8 mouse cellular contexts compared by ENCODE assay signal in the genomic region with DNA sequence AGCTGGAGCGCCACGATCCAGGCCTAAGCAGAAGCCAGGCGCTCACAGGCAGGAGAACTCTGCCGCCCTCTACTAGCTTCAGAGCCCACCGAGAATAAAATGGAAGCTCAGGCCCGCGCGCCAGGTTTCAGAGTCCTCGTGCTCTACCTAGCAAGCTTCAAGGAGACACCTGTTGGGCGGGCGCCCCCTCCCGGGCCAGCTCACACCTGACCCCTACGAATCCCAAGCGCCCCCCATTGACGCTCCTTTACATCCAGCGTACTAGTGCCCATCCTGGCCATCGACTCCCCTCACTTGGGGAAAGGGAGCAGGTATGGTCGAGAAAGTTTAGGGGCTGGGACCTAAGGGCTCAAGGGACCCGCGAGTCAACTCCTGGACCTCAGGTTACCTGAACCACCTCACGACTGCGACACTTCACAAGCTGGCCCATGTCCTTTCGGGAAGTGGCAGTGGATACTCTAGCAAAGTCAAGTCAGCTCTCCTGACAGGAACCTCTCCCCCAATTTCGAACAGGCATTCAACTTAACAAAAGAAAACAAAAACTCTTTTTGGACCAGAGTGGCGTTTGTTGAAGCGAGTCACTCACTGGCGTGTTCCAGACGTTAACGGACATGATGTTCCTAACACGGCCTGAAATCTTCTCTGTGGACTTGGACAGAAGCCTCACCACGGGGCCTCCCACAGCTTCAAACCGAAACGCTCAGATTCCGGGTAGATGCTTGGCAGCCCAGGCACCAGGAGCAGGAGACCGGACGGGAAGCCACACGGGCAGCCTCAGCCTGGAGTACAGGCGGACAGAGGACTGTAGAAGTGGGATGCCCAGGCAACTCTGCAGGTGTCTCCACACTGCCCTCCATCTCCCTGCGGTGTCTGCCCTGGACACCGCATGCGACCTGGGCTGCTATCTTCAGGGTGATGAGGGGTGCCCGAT. TPM values are rescaled to one million over a fixed set of nuclear protein-coding genes. Genes with fewer than 3 reads are reported as not detected.
A peak's percentile ranks its signal among the peaks of the same experiment; 100 is the strongest.
DNase-seq lines count a peak whose midpoint lies in the region; ATAC-seq and TF ChIP-seq lines count a peak whose summit lies in the region.

No protein-coding gene starts in this region.

- DNase-seq in Patski (ENCODE audit: low read depth, low spot score) = no peak
- DNase-seq in embryonic facial prominence, embryonic 14.5 days (ENCODE audit: low spot score) = peak; percentile 69
- peak; percentile 18 for DNase-seq in liver, postnatal 0 days
- DNase-seq in retina, embryonic 14.5 days (ENCODE audit: low spot score) = peak; percentile 38
- DNase-seq in frontal cortex, postnatal 10 days (ENCODE audit: low spot score in 2 of 2) = no peak
- no peak for DNase-seq in layer of hippocampus, adult 9-10 months (ENCODE audit: low spot score)
- no peak for DNase-seq in c-Kit-positive CD71-positive TER-119-positive erythroid progenitor cells, embryonic 14.5 days (ENCODE audit: low spot score)

- H3K9me3 ChIP-seq in embryonic facial prominence, embryonic 14.5 days (ENCODE audit: control insufficient read depth, low read length) = no peaks in the 10 kb centered on the region
- H3K9me3 ChIP-seq in intestine, embryonic 16.5 days (ENCODE audit: control insufficient read depth, low read length) = no peaks in the 10 kb centered on the region
- H3K9me3 ChIP-seq in liver, postnatal 0 days (ENCODE audit: low read length) = no peaks in the 10 kb centered on the region

- CTCF ChIA-PET in Patski (lab: Charles Lee) = interaction anchor here (0.7 to 4.3 kb wide), 5 partner anchors 669 to 1619 kb away, joined by 3 to 33 read pairs (median 3); no protein-coding TSS in a partner anchor

- H3K9ac ChIP-seq in embryonic facial prominence, embryonic 14.5 days (ENCODE audit: low read depth, low read length) = peak overlapping the region; percentile 56
- H3K9ac ChIP-seq in intestine, embryonic 16.5 days (ENCODE audit: low read depth, low read length) = 0 out of 2 replicates have a peak overlapping the region, but pooled peaks have one; percentile 43
- no peak overlapping the region for H3K9ac ChIP-seq in liver, postnatal 0 days (replicated peaks)

- H3K4me1 ChIP-seq in embryonic facial prominence, embryonic 14.5 days (ENCODE audit: control insufficient read depth, insufficient read depth, low read length) = peaks cover 15% of the 10 kb centered on the region; the same call in 1 of the 2 replicates
- H3K4me1 ChIP-seq in intestine, embryonic 16.5 days (ENCODE audit: control insufficient read depth, insufficient read depth, low read length) = peaks cover 25% of the 10 kb centered on the region
- peaks cover 3% of the 10 kb centered on the region; the same call in 1 of the 2 replicates for H3K4me1 ChIP-seq in liver, postnatal 0 days (ENCODE audit: insufficient read depth)

- H3K27me3 ChIP-seq in Patski = no peaks in the 10 kb centered on the region
- peaks cover 97% of the 10 kb centered on the region for H3K27me3 ChIP-seq in embryonic facial prominence, embryonic 14.5 days (replicated peaks; ENCODE audit: control insufficient read depth, insufficient read depth, low read length)
- peaks cover 88% of the 10 kb centered on the region for H3K27me3 ChIP-seq in intestine, embryonic 16.5 days (replicated peaks; ENCODE audit: control insufficient read depth, insufficient read depth, low read length)
- peaks cover 98% of the 10 kb centered on the region for H3K27me3 ChIP-seq in liver, postnatal 0 days (ENCODE audit: insufficient read depth, low read length)

- H3K4me3 ChIP-seq in embryonic facial prominence, embryonic 14.5 days (ENCODE audit: low read depth, low read length) = peak overlapping the region; percentile 63
- H3K4me3 ChIP-seq in intestine, embryonic 16.5 days (ENCODE audit: low read length) = peak overlapping the region; percentile 59
- peak overlapping the region; percentile 37; the same call in 1 of the 2 replicates for H3K4me3 ChIP-seq in liver, postnatal 0 days (ENCODE audit: low read depth, low read length)

- H3K36me3 ChIP-seq in embryonic facial prominence, embryonic 14.5 days (ENCODE audit: control insufficient read depth, insufficient read depth, low read length) = no peaks in the 10 kb centered on the region
- H3K36me3 ChIP-seq in intestine, embryonic 16.5 days (ENCODE audit: control insufficient read depth, insufficient read depth, low read length) = no peaks in the 10 kb centered on the region
- H3K36me3 ChIP-seq in liver, postnatal 0 days (replicated peaks; ENCODE audit: insufficient read depth, low read length) = no peaks in the 10 kb centered on the region

- no peak for TF ChIP-seq EP300 in liver, postnatal 0 days (IDR thresholded peaks at IDR 0.05; ENCODE audit: low read depth)

- POLR2A ChIA-PET in Patski (lab: Charles Lee) = interaction anchor here (0.7 to 6.8 kb wide), 4 partner anchors 10 to 1379 kb away, joined by 3 to 74 read pairs (median 6); partner anchors contain the start of gene Irx1

- under 1% methylated on average over 39 of the region's 42 CpGs for WGBS in embryonic facial prominence, embryonic 14.5 days
- 3% methylated on average over 42 of the region's 42 CpGs for WGBS in intestine, embryonic 16.5 days
- WGBS in liver, postnatal 0 days (ENCODE audit: insufficient replicate concordance) = 2% methylated on average over 42 of the region's 42 CpGs

- peak overlapping the region; percentile 96 for H3K4me2 ChIP-seq in embryonic facial prominence, embryonic 14.5 days (ENCODE audit: low read depth, low read length)
- peak overlapping the region; percentile 98 for H3K4me2 ChIP-seq in intestine, embryonic 16.5 days (ENCODE audit: low read depth, low read length)
- peak overlapping the region; percentile 57 for H3K4me2 ChIP-seq in liver, postnatal 0 days (ENCODE audit: low read depth, low read length)

- peak; percentile 6 for ATAC-seq in Patski
- ATAC-seq in embryonic facial prominence, embryonic 14.5 days (ENCODE audit: low read depth) = peak; percentile 5; the same call in 1 of the 2 replicates
- peak; percentile 31; the same call in 1 of the 2 replicates for ATAC-seq in intestine, embryonic 16.5 days
- no peak for ATAC-seq in liver, postnatal 0 days

- in situ Hi-C loops in Patski (cut with MboI; ENCODE audit: low pct_unique_long_range_greater_than_20kb) = loop anchor here (5.0 to 25.0 kb wide), 6 partner anchors 433 to 1990 kb away; partner anchors contain the start of genes Ice1 and Irx1

- TF ChIP-seq CTCF in Patski (IDR thresholded peaks at IDR 0.05) = no peak
- TF ChIP-seq CTCF in liver, postnatal 0 days (IDR thresholded peaks at IDR 0.05; ENCODE audit: low read depth) = no peak

- no peak overlapping the region for H3K27ac ChIP-seq in embryonic facial prominence, embryonic 14.5 days (replicated peaks; ENCODE audit: low read depth, low read length)
- H3K27ac ChIP-seq in intestine, embryonic 16.5 days (ENCODE audit: low read length) = no peak overlapping the region
- H3K27ac ChIP-seq in liver, postnatal 0 days (ENCODE audit: low read depth) = no peak overlapping the region

RNA-seq across cellular contexts. Expression of gene Irx2, which starts 1.0 kb away (rescaled TPM):
- polyA plus RNA-seq in Patski (2021) = 57.8 TPM
- polyA plus RNA-seq in embryonic facial prominence, embryonic 14.5 days (2014; fragmentation: Nextera tagmentation; extraction: Ambion mirVana) = 25.7 and 26.7 TPM in 2 replicates
- not detected in 2 replicates for polyA plus RNA-seq in intestine, embryonic 16.5 days (2015; fragmentation: Nextera tagmentation; extraction: Ambion mirVana)
- polyA plus RNA-seq in liver, postnatal 0 days (2015; fragmentation: Nextera tagmentation; extraction: Ambion mirVana) = not detected in 2 replicates

Comparison
In these comparisons a context has a peak if more than half of its experiments do, and no peak if none do; other contexts are left out.
1. DNase-seq: peak in embryonic facial prominence, embryonic 14.5 days (single experiment), liver, postnatal 0 days (single experiment) and retina, embryonic 14.5 days (single experiment); none in Patski (single experiment), frontal cortex, postnatal 10 days (0 of 2), layer of hippocampus, adult 9-10 months (single experiment) and c-Kit-positive CD71-positive TER-119-positive erythroid progenitor cells, embryonic 14.5 days (single experiment).
2. RNA of gene Irx2, which starts 1.0 kb away (polyA plus RNA-seq): 57.8 TPM in Patski (single experiment) and 25.7 to 26.7 TPM in embryonic facial prominence, embryonic 14.5 days; not detected in intestine, embryonic 16.5 days and not detected in liver, postnatal 0 days; every median in the first group is over 10 times any median in the second.
3. Peak in every context shown above with its lines, with median percentiles within 50 percentile points of each other: H3K4me2 ChIP-seq and H3K4me3 ChIP-seq.